Mouse (Mus musculus): Measurements from ENCODE around the gene Hoxd4. TPM values are rescaled to one million over a fixed set of nuclear protein-coding genes. Genes with fewer than 3 reads are reported as not detected.

The Hoxd4 gene
- total RNA-seq, 1 experiment, result 0.94 TPM

DNA sequence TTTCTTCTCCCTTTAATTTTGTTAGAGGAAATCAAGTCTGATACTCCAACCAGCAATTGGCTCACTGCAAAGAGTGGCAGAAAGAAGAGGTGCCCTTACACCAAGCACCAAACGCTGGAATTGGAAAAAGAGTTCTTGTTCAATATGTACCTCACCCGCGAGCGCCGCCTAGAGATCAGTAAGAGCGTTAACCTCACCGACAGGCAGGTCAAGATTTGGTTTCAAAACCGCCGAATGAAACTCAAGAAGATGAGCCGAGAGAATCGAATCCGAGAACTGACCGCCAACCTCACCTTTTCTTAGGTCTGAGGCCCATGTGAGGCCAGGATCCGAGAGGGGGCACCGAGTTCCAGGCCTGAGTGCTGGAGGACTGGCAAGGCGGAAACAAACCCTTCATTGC lies 17.7 kb upstream of the Hoxd4 start:
- DNase-seq (ENCODE audit: low read depth, low spot score), result no peak
- no peak overlapping the region for H3K4me3 ChIP-seq (ENCODE audit: insufficient read depth in 1 of 2, low read depth in 1 of 2, low read length in 2 of 2, poor library complexity in 1 of 2, severe bottlenecking in 1 of 2)

DNA sequence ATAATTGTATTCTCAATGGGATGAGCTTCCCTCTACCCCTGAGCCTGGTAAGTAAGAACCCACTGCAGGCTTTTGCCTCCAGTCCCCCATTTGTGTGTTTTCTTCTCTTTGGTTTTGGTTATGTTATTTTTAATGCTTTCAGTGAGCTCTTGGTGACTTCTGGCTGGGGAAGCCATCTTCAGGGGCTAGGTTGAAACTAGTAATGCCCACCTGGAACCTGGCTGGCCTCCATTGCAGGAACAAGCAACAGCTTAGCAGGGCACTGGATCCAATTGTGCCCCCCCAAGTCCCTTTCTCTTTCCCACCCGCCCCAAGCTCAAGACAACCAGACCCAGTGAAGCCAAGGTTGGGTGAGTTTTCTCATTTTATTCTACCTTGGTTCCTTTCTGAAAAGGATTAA lies 16.3 kb upstream of the Hoxd4 start:
- no peak overlapping the region for H3K9ac ChIP-seq (ENCODE audit: insufficient read depth, low read depth, low read length, poor library complexity, severe bottlenecking)
- no peaks in the 10 kb centered on the region for H3K36me3 ChIP-seq (ENCODE audit: control insufficient read depth, insufficient read depth, low read length, poor library complexity, severe bottlenecking)
- TF ChIP-seq MAFK (IDR thresholded peaks at IDR 0.05; ENCODE audit: insufficient read depth, low read depth, low read length) (no peak), HCFC1 (IDR thresholded peaks at IDR 0.05; ENCODE audit: borderline replicate concordance, insufficient read depth, low read length) (no peak), ZNF384 (IDR thresholded peaks at IDR 0.05; ENCODE audit: low read depth, low read length) (no peak), CHD2 (IDR thresholded peaks at IDR 0.05; ENCODE audit: low read depth, low read length) (no peak), ZC3H11A (IDR thresholded peaks at IDR 0.05; ENCODE audit: borderline replicate concordance, low read depth, low read length) (no peak)
- DNase-seq (ENCODE audit: low read depth, low spot score), result no peak
- H3K4me3 ChIP-seq (ENCODE audit: insufficient read depth in 1 of 2, low read depth in 1 of 2, low read length in 2 of 2, poor library complexity in 1 of 2, severe bottlenecking in 1 of 2), result no peak overlapping the region
- in situ Hi-C loops (cut with MboI; ENCODE audit: low sequenced_read_pairs in 2 of 2, unreplicated experiment in 2 of 2), result loop anchor here in 1 of 2 experiments (25.0 kb wide), 1 partner anchor 892 kb away; no protein-coding TSS in a partner anchor
- no peaks in the 10 kb centered on the region for H3K9me3 ChIP-seq (ENCODE audit: control insufficient read depth, insufficient read depth, low read depth, low read length)
- H3K4me1 ChIP-seq (ENCODE audit: control insufficient read depth in 2 of 2, insufficient read depth in 2 of 2, low read length in 2 of 2, poor library complexity in 1 of 2), result peaks cover 0 to 3% of the 10 kb centered on the region in 2 experiments; a peak in 1 of 4 replicates
- no peak overlapping the region for H3K27ac ChIP-seq (ENCODE audit: insufficient read depth, low read depth, low read length, poor library complexity, severe bottlenecking)

More for the DNA sequence above, 17.7 kb upstream of the Hoxd4 start:
- no peak overlapping the region for H3K27ac ChIP-seq (ENCODE audit: insufficient read depth, low read depth, low read length, poor library complexity, severe bottlenecking)
- TF ChIP-seq CHD2 (IDR thresholded peaks at IDR 0.05; ENCODE audit: low read depth, low read length), result no peak
- no peak for TF ChIP-seq MAFK (IDR thresholded peaks at IDR 0.05; ENCODE audit: insufficient read depth, low read depth, low read length)
- no peak for TF ChIP-seq HCFC1 (IDR thresholded peaks at IDR 0.05; ENCODE audit: borderline replicate concordance, insufficient read depth, low read length)
- no peak for TF ChIP-seq ZNF384 (IDR thresholded peaks at IDR 0.05; ENCODE audit: low read depth, low read length)
- no peak for TF ChIP-seq ZC3H11A (IDR thresholded peaks at IDR 0.05; ENCODE audit: borderline replicate concordance, low read depth, low read length)
- H3K9ac ChIP-seq (ENCODE audit: insufficient read depth, low read depth, low read length, poor library complexity, severe bottlenecking), result no peak overlapping the region
- H3K36me3 ChIP-seq (ENCODE audit: control insufficient read depth, insufficient read depth, low read length, poor library complexity, severe bottlenecking), result no peaks in the 10 kb centered on the region
- peaks cover 0 to 3% of the 10 kb centered on the region in 2 experiments; a peak in 1 of 4 replicates for H3K4me1 ChIP-seq (ENCODE audit: control insufficient read depth in 2 of 2, insufficient read depth in 2 of 2, low read length in 2 of 2, poor library complexity in 1 of 2)
- H3K9me3 ChIP-seq (ENCODE audit: control insufficient read depth, insufficient read depth, low read depth, low read length), result no peaks in the 10 kb centered on the region
- in situ Hi-C loops (cut with MboI; ENCODE audit: low sequenced_read_pairs in 2 of 2, unreplicated experiment in 2 of 2), result loop anchor here in 1 of 2 experiments (5.0 to 25.0 kb wide), 2 partner anchors 43 to 893 kb away; no protein-coding TSS in a partner anchor

DNA sequence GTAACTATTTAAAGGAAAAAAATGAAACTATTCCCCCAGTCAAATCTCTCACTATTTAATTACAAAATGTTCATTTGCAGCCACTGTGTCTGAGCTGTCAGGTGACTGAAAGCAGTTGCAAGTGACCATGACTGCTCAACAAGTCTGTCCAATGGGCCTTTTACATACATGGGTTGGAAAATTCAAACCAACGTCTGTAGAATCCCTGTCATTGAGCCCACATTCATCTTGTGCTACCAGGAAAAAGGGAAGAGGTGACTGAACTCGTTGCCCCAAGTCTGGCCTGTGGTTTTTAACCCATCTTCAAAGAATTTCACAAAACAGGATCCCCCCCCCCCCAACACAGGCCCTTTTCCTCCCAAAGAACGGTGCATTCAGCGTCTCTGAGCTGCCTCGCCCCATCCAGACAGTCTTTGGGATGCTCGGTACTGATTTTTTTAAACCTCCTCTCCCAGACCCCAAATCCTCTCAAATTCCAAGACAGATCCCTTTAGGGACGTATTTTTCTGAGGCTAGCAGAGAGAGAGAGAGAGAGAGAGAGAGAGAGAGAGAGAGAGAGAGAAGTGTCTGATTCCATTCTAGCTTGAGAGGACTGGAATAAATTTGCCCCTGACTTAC lies 15.8 kb upstream of the Hoxd4 start:
- TF ChIP-seq CHD2 (IDR thresholded peaks at IDR 0.05; ENCODE audit: low read depth, low read length), result no peak
- no peak for TF ChIP-seq HCFC1 (IDR thresholded peaks at IDR 0.05; ENCODE audit: borderline replicate concordance, insufficient read depth, low read length)
- TF ChIP-seq ZC3H11A (IDR thresholded peaks at IDR 0.05; ENCODE audit: borderline replicate concordance, low read depth, low read length), result no peak
- TF ChIP-seq ZNF384 (IDR thresholded peaks at IDR 0.05; ENCODE audit: low read depth, low read length), result no peak
- TF ChIP-seq MAFK (IDR thresholded peaks at IDR 0.05; ENCODE audit: insufficient read depth, low read depth, low read length), result no peak
- H3K9me3 ChIP-seq (ENCODE audit: control insufficient read depth, insufficient read depth, low read depth, low read length), result no peaks in the 10 kb centered on the region
- in situ Hi-C loops (cut with MboI; ENCODE audit: low sequenced_read_pairs in 2 of 2, unreplicated experiment in 2 of 2), result loop anchor here in 1 of 2 experiments (25.0 kb wide), 1 partner anchor 891 kb away; no protein-coding TSS in a partner anchor
- H3K9ac ChIP-seq (ENCODE audit: insufficient read depth, low read depth, low read length, poor library complexity, severe bottlenecking), result no peak overlapping the region
- H3K27ac ChIP-seq (ENCODE audit: insufficient read depth, low read depth, low read length, poor library complexity, severe bottlenecking), result no peak overlapping the region
- no peak for DNase-seq (ENCODE audit: low read depth, low spot score)
- peaks cover 0 to 3% of the 10 kb centered on the region in 2 experiments; a peak in 1 of 4 replicates for H3K4me1 ChIP-seq (ENCODE audit: control insufficient read depth in 2 of 2, insufficient read depth in 2 of 2, low read length in 2 of 2, poor library complexity in 1 of 2)
- no peaks in the 10 kb centered on the region for H3K36me3 ChIP-seq (ENCODE audit: control insufficient read depth, insufficient read depth, low read length, poor library complexity, severe bottlenecking)
- H3K4me3 ChIP-seq (ENCODE audit: insufficient read depth in 1 of 2, low read depth in 1 of 2, low read length in 2 of 2, poor library complexity in 1 of 2, severe bottlenecking in 1 of 2), result no peak overlapping the region

DNA sequence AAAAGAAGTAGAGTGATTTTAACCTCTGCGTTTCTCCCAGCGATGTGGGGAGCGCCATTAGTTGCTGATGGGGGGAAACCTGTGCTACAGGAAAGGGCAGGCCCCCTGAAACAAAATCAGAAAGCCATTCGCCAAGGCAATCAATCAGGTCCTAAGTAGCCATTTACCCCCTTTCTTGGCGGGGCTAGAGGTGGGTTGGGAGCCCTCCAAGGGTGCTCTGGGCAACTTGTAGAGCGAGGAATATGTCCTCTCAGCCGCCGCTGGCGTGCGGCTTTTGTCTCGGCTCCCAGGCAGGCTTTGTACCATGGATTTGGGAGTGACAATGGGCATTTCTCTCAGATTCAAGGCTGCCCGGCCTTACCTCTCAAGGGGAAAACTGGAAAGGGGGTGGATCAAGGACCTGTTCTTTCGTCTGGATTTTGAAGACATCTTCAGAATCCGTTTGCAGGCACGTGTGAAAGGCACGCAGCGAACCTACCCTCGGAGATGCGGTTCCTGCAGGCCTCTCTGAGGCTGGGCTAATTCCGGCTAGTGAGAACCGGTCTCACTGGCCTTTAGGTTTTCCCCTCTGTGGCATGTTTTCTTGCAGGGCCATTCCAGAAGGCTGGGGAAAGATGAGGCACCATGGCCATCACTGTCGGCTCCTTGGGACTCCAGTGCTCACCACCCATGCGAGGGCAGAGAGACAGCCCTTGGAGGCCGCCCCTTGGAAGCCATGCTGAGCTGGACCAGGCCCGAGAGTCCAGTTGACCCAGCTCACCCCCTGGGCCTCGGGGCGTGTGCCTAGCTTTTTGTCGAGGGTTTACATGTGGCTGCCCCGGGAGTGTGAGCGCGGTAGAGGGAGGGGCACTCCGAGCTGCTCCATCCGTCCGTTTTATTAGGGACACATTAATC lies 15.0 kb upstream of the Hoxd4 start:
- Histone ChIP-seq H3K36me3 (ENCODE audit: control insufficient read depth, insufficient read depth, low read length, poor library complexity, severe bottlenecking) (no peaks in the 10 kb centered on the region), H3K27ac (ENCODE audit: insufficient read depth, low read depth, low read length, poor library complexity, severe bottlenecking) (no peak overlapping the region), H3K4me1 (ENCODE audit: control insufficient read depth in 2 of 2, insufficient read depth in 2 of 2, low read length in 2 of 2, poor library complexity in 1 of 2) (peaks cover 0 to 3% of the 10 kb centered on the region in 2 experiments; a peak in 1 of 4 replicates), H3K4me3 (ENCODE audit: insufficient read depth in 1 of 2, low read depth in 1 of 2, low read length in 2 of 2, poor library complexity in 1 of 2, severe bottlenecking in 1 of 2) (no peak overlapping the region), H3K9me3 (ENCODE audit: control insufficient read depth, insufficient read depth, low read depth, low read length) (no peaks in the 10 kb centered on the region), H3K9ac (ENCODE audit: insufficient read depth, low read depth, low read length, poor library complexity, severe bottlenecking) (no peak overlapping the region)
- in situ Hi-C loops (cut with MboI; ENCODE audit: low sequenced_read_pairs in 2 of 2, unreplicated experiment in 2 of 2), result loop anchor here in 1 of 2 experiments (25.0 kb wide), 1 partner anchor 891 kb away; no protein-coding TSS in a partner anchor
- TF ChIP-seq ZC3H11A (IDR thresholded peaks at IDR 0.05; ENCODE audit: borderline replicate concordance, low read depth, low read length) (no peak), HCFC1 (IDR thresholded peaks at IDR 0.05; ENCODE audit: borderline replicate concordance, insufficient read depth, low read length) (no peak), MAFK (IDR thresholded peaks at IDR 0.05; ENCODE audit: insufficient read depth, low read depth, low read length) (no peak), ZNF384 (IDR thresholded peaks at IDR 0.05; ENCODE audit: low read depth, low read length) (no peak), CHD2 (IDR thresholded peaks at IDR 0.05; ENCODE audit: low read depth, low read length) (no peak)
- no peak for DNase-seq (ENCODE audit: low read depth, low spot score)
